Mouse (Mus musculus): ENCODE measurements at regions not wholly inside any gene's neighbourhood (a gene's known extent, or its start where the extent isn't known, plus 50 kb on each side); places are given as distances from the start of the nearest gene placed in this dataset.

GRCm38 (mm10) chr12:48705963-48706362 is 676.5 kb upstream of the Foxg1 start:
- DNase-seq, result no peak

GRCm38 (mm10) chr12:48713646-48714045 is 668.8 kb upstream of the Foxg1 start:
- DNase-seq, result no peak

GRCm38 (mm10) chr12:48729851-48730250 is 652.6 kb upstream of the Foxg1 start:
- no peak for DNase-seq

- no peak for DNase-seq
These were observed 623.6 kb upstream of the Foxg1 start for GRCm38 (mm10) chr12:48758805-48759396.

Measured in retina, postnatal 1 day (tissue).